Mouse (Mus musculus) heart, adult 2 months (tissue): ENCODE data around the gene 2210017I01Rik. TPM values are rescaled to one million over a fixed set of nuclear protein-coding genes. Genes with fewer than 3 reads are reported as not detected.

Experiments used
- DNase-seq, 2 experiments: peaks; one replicate each; pipeline ENCODE4 v3.0.0; 2021
- H3K27ac ChIP-seq: fragments of 200-600 bp; 2 replicates; pipeline ENCODE4 v1.8.1; 2022
- H3K27me3 ChIP-seq: fragments of 200-500 bp; 2 replicates; pipeline ENCODE4 v1.6.1; 2012; ENCODE audit warnings: mild to moderate bottlenecking, low read length, inconsistent platforms, mixed read lengths; ENCODE audit not compliant: control insufficient read depth, insufficient read depth
- H3K36me3 ChIP-seq: fragments of 200-500 bp; 2 replicates; pipeline ENCODE4 v1.6.1; 2012; ENCODE audit warnings: low read length, inconsistent platforms; ENCODE audit not compliant: control insufficient read depth, insufficient read depth
- H3K4me1 ChIP-seq: fragments of 200-500 bp; 2 replicates; pipeline ENCODE4 v1.6.1; 2011; ENCODE audit warnings: low read length; ENCODE audit not compliant: control insufficient read depth, insufficient read depth
- H3K4me3 ChIP-seq: fragments of 200-600 bp; 2 replicates; pipeline ENCODE4 v1.8.1; 2022
- H3K79me2 ChIP-seq: fragments of 200-500 bp; replicated peaks from 2 replicates; pipeline ENCODE4 v1.6.1; 2012; ENCODE audit warnings: mild to moderate bottlenecking, inconsistent platforms, low read length, moderate library complexity, mixed read lengths; ENCODE audit not compliant: control insufficient read depth, insufficient read depth
- H3K9ac ChIP-seq: fragments of 200-500 bp; 2 replicates; pipeline ENCODE4 v1.6.1; 2012; ENCODE audit warnings: low read depth, mild to moderate bottlenecking, control low read depth, inconsistent platforms, low read length, mixed read lengths
- CTCF ChIP-seq: fragments of 200-600 bp; IDR thresholded peaks from 2 replicates; pipeline ENCODE4 v1.8.1; 2022; ENCODE audit warnings: antibody characterized with exemption, mild to moderate bottlenecking, moderate library complexity
- EP300 ChIP-seq: fragments of 200-500 bp; IDR thresholded peaks from 2 replicates; pipeline ENCODE4 v1.6.1; 2011; ENCODE audit warnings: low read depth, low read length, control low read depth; ENCODE audit not compliant: insufficient read depth
- POLR2A ChIP-seq: fragments of 200-500 bp; IDR thresholded peaks from 2 replicates; pipeline ENCODE4 v1.6.1; 2011; ENCODE audit warnings: mild to moderate bottlenecking, low read depth, low read length, control low read depth; ENCODE audit not compliant: insufficient read depth
- WGBS: fragments of 180-500 bp; shearing (Covaris S2); methylation state at CpG from one replicate; pipeline ENCODE4 v1.1.7; 2018; 5-methylcytosine and 5-hydroxymethylcytosine counted together
- intact Hi-C: fragments of 180-260 bp; cut with DNase I; formaldehyde crosslinking; loops from one replicate; pipeline ENCODE4 v1.15.1; 2025
- polyA plus RNA-seq: library from polyadenylated mRNA; depleted of rRNA; stranded (reverse); fragments of >200 nt; gene quantifications from 2 replicates; pipeline ENCODE4 v1.2.3, GENCODE M21; 2012
- total RNA-seq, 2 experiments: library from RNA; stranded (reverse); gene quantifications; 2 replicates each; pipeline ENCODE4 v1.2.3; 2021

Gene 2210017I01Rik
- total and polyA plus RNA-seq, 3 experiments = not detected

DNA sequence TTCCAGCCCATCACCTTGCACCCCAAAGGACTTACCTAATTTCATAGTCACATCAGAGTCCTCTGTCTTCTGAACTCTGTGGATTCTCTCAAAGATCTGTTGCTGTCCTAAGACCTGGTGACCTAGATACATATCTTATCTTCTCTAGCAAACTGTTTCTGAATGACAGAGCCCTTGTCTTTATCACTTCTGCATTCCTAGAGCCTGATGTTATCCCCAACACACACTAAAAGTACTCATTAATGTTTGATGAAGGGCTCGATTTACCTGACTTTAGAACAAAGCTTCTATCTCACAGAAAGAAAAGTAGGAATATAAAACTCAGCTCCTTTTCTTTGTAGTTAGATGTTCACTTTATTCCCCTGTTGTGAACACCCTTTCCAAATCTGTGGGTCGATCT is 14.3 kb upstream of the 2210017I01Rik start, which contains the start of gene Lce6a:
Gene Lce6a, minus strand, starts transcription at position 101 of the 400 bp plus-strand sequence.
- Histone ChIP-seq H3K27ac (no peak within 1 kb of the TSS), H3K9ac (no peak within 1 kb of the TSS), H3K27me3 (no peaks in the 10 kb centered on the region), H3K36me3 (no peaks in the 10 kb centered on the region), H3K79me2 (no peaks in the 10 kb centered on the region), H3K4me1 (no peaks in the 10 kb centered on the region), H3K4me3 (no peak within 1 kb of the TSS)
- 49% methylated on average over 2 of the region's 2 CpGs for WGBS
- TF ChIP-seq CTCF (no peak), POLR2A (no peak), EP300 (no peak)
- intact Hi-C loops = no loop called here
- no peak for DNase-seq

GRCm38 (mm10) chr3:92609804-92610203 is 2.5 kb upstream of the 2210017I01Rik start:
- Histone ChIP-seq H3K9ac (no peak overlapping the region), H3K27ac (no peak overlapping the region), H3K4me1 (no peaks in the 10 kb centered on the region), H3K79me2 (no peaks in the 10 kb centered on the region), H3K27me3 (no peaks in the 10 kb centered on the region), H3K4me3 (no peak overlapping the region), H3K36me3 (no peaks in the 10 kb centered on the region)
- DNase-seq = no peak
- no peak for TF ChIP-seq POLR2A
- TF ChIP-seq CTCF = no peak
- no peak for TF ChIP-seq EP300
- intact Hi-C loops = loop anchor here (10.0 kb wide), 1 partner anchor 455 kb away; no protein-coding TSS in a partner anchor
- 36% methylated on average over 1 of the region's 1 CpGs for WGBS

DNA sequence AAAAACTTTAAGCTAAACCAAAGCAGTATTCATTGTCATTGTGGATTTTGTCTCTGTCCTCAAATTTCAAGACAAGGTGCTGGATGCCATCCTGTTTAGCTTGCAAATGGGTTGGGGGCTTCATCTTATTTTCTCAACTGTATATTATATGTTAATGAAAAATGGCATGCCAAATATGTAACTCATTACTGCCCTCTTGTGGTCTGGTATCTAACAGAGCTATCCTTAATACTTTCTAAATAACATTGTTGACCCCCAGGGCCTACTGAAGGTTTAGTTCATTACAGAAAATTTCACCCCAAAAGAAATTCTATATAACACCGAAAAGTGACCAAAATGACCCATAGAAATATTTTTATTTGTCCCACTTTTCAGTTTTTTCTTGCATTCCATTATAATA is 5.1 kb downstream of the 2210017I01Rik start:
- DNase-seq = no peak
- Histone ChIP-seq H3K79me2 (no peaks in the 10 kb centered on the region), H3K9ac (no peak overlapping the region), H3K4me1 (no peaks in the 10 kb centered on the region), H3K27me3 (no peaks in the 10 kb centered on the region), H3K36me3 (no peaks in the 10 kb centered on the region), H3K4me3 (no peak overlapping the region), H3K27ac (no peak overlapping the region)
- intact Hi-C loops = loop anchor here (10.0 kb wide), 1 partner anchor 447 kb away; no protein-coding TSS in a partner anchor
- TF ChIP-seq POLR2A (no peak), CTCF (peak; percentile 60), EP300 (no peak)
- WGBS = 38% methylated on average over 1 of the region's 1 CpGs

DNA sequence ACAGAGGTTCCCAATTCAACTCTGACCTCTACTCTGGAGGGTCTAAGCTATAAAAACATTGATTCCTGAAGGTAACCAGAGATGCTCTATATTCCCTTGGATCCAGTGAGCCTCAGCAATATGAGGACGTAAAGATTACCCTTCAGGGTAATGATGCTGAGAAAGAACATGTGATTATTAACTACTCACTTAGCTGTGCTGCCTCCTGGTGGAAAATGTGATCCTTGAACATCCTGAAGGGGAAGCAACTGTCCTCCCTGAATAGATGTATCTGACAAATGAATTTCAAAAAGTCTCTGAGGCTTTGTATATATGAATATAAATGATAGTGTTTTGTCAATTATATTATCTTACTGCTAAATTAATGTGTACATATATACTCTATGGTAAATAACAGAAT is 6.8 kb downstream of the 2210017I01Rik start:
- H3K4me1 ChIP-seq = no peaks in the 10 kb centered on the region
- no peak overlapping the region for H3K9ac ChIP-seq
- intact Hi-C loops = loop anchor here (10.0 kb wide), 1 partner anchor 446 kb away; no protein-coding TSS in a partner anchor
- H3K27ac ChIP-seq = no peak overlapping the region
- H3K27me3 ChIP-seq = no peaks in the 10 kb centered on the region
- H3K4me3 ChIP-seq = no peak overlapping the region
- DNase-seq = no peak
- no peaks in the 10 kb centered on the region for H3K79me2 ChIP-seq
- no peak for TF ChIP-seq CTCF
- no peak for TF ChIP-seq POLR2A
- no peak for TF ChIP-seq EP300
- no peaks in the 10 kb centered on the region for H3K36me3 ChIP-seq
- WGBS = 50% methylated on average over 1 of the region's 1 CpGs

DNA sequence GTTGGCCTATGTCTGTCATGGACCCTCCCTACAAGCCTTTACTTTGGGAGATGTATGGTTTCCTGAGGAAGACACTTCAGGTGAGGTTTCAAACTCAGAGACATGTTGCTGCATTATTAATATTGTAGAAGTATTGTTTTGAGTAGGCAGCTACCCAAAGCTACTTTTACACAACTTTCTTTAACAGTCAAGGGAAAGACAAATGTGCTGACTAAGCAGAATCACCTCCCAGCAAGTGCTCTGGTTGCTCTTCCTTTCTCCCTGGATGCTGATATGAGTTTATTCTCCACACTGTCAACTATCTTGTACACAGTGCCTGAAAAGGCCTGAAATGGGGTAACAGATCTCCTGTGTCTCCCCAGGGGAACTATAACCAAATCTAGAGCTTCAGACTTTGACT is 7.3 kb downstream of the 2210017I01Rik start:
- H3K9ac ChIP-seq = no peak overlapping the region
- no peak for DNase-seq
- no peaks in the 10 kb centered on the region for H3K27me3 ChIP-seq
- no peaks in the 10 kb centered on the region for H3K36me3 ChIP-seq
- no peaks in the 10 kb centered on the region for H3K4me1 ChIP-seq
- H3K4me3 ChIP-seq = no peak overlapping the region
- intact Hi-C loops = loop anchor here (10.0 kb wide), 1 partner anchor 445 kb away; no protein-coding TSS in a partner anchor
- H3K79me2 ChIP-seq = no peaks in the 10 kb centered on the region
- TF ChIP-seq EP300 = no peak
- no peak overlapping the region for H3K27ac ChIP-seq

- H3K4me3 ChIP-seq = no peak overlapping the region
- no peak for DNase-seq
- 80% methylated on average over 2 of the region's 2 CpGs for WGBS
- no peak overlapping the region for H3K27ac ChIP-seq
- intact Hi-C loops = no loop called here
- no peaks in the 10 kb centered on the region for H3K27me3 ChIP-seq
- no peaks in the 10 kb centered on the region for H3K36me3 ChIP-seq
- no peaks in the 10 kb centered on the region for H3K4me1 ChIP-seq
- no peak overlapping the region for H3K9ac ChIP-seq
- no peak for TF ChIP-seq EP300
- no peaks in the 10 kb centered on the region for H3K79me2 ChIP-seq
Observed at GRCm38 (mm10) chr3:92598429-92598828, 8.9 kb downstream of the 2210017I01Rik start.

- WGBS = 45% methylated on average over 1 of the region's 1 CpGs
- Histone ChIP-seq H3K79me2 (no peaks in the 10 kb centered on the region), H3K9ac (no peak within 1 kb of the TSS), H3K4me3 (no peak within 1 kb of the TSS), H3K27ac (no peak within 1 kb of the TSS), H3K27me3 (no peaks in the 10 kb centered on the region), H3K4me1 (no peaks in the 10 kb centered on the region), H3K36me3 (no peaks in the 10 kb centered on the region)
- DNase-seq = no peak
- intact Hi-C loops = no loop called here
- no peak for TF ChIP-seq EP300
- TF ChIP-seq POLR2A = no peak
- no peak for TF ChIP-seq CTCF
Observed at GRCm38 (mm10) chr3:92588858-92589257, 18.4 kb downstream of the 2210017I01Rik start, which contains the start of gene Smcp. TSS of gene Smcp (minus strand) at chr3:92588997.
